In the genomic region with DNA sequence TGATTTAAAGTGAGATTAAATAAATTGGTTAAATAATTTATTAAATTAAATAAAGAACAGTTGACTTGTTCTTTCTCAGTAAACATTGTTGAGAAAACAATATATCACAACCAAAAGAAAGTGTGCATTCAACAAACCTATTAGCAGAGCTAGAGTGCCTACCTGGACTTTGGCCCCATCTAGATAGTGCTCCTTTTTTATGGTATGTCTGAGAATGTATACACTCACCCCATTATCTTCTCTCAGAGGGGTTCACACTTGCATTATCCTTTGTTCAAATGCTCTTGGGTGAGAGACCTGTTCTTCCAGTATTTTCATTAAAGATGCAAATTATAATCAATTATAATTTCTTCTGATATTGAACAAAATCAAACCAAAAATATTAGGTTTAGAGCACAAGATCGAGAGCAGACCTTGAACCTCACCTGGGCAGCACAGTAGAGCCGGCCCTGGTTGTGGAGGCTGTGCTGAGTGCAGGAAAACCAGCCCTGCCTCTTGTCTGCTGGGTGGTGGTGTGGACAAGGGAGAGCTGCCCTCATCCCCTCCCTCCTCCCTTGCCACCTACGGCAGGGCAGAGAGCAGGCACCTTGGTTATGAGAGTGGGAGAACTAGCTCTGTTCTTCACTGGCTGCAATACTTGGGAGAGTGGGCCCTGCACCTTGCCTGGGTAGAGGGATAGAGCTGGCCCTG, we compare ENCODE assay signal across 25 mouse cellular contexts. TPM values are rescaled to one million over a fixed set of nuclear protein-coding genes. Genes with fewer than 3 reads are reported as not detected.
A peak's percentile ranks its signal among the peaks of the same experiment; 100 is the strongest.
DNase-seq lines count a peak whose midpoint lies in the region; ATAC-seq and TF ChIP-seq lines count a peak whose summit lies in the region.
"Had no signal": no experiment of that assay in that cellular context is flagged by ENCODE, and none has a peak within 500 bp of the region (broad histone marks: within the 10 kb centered on the region; RNA-seq: fewer than 3 reads in every experiment).

No protein-coding gene starts in this region.

- DNase-seq in intestine, embryonic 14.5 days (ENCODE audit: low spot score): no peak
- DNase-seq in heart, adult 9 months (ENCODE audit: low spot score in 2 of 2): no peak
- DNase-seq in B cell, adult 2 months: no peak
- no peak for DNase-seq in cerebellum, postnatal 25 days
- DNase-seq in cerebellum, adult 18-20 months: no peak
- DNase-seq: adrenal gland, adult 8-10 months; adrenal gland, postnatal 14 days; adrenal gland, postnatal 36 days; cerebellum, adult 11-12 months; cerebellum, adult 8-10 months; cerebellum, adult 9-11 months; cerebellum, postnatal 14 days; forebrain, postnatal 0 days had no signal

- H3K4me1 ChIP-seq in intestine, embryonic 14.5 days (replicated peaks; ENCODE audit: control insufficient read depth, insufficient read depth, low read length): no peaks in the 10 kb centered on the region
- H3K4me1 ChIP-seq in intestine, embryonic 15.5 days (replicated peaks): peaks cover 4% of the 10 kb centered on the region; the same call in 1 of the 2 replicates
- 0 out of 2 replicates have a peak, but pooled peaks cover 3% of the 10 kb centered on the region for H3K4me1 ChIP-seq in intestine, postnatal 0 days (replicated peaks; ENCODE audit: control insufficient read depth, insufficient read depth, low read length)
- H3K4me1 ChIP-seq in stomach, embryonic 15.5 days: no peaks in the 10 kb centered on the region
- H3K4me1 ChIP-seq: embryonic facial prominence, embryonic 10.5 days; embryonic facial prominence, embryonic 12.5 days; forebrain, embryonic 13.5 days; forebrain, embryonic 15.5 days had no signal

- H3K27me3 ChIP-seq in intestine, embryonic 14.5 days (replicated peaks; ENCODE audit: control insufficient read depth, insufficient read depth, low read length): no peaks in the 10 kb centered on the region
- no peaks in the 10 kb centered on the region for H3K27me3 ChIP-seq in intestine, embryonic 15.5 days (replicated peaks)
- no peaks in the 10 kb centered on the region for H3K27me3 ChIP-seq in intestine, postnatal 0 days (replicated peaks; ENCODE audit: control insufficient read depth, insufficient read depth, low read length)
- H3K27me3 ChIP-seq in stomach, embryonic 15.5 days (replicated peaks): no peaks in the 10 kb centered on the region
- H3K27me3 ChIP-seq: CH12.LX; embryonic facial prominence, embryonic 12.5 days; forebrain, embryonic 13.5 days; forebrain, embryonic 15.5 days had no signal

- ATAC-seq in intestine, embryonic 14.5 days (replicated peaks; ENCODE audit: low FRiP score, low TSS enrichment, low read depth): peak; percentile 81
- ATAC-seq in intestine, embryonic 15.5 days: peak; percentile 95
- peak; percentile 92 for ATAC-seq in intestine, postnatal 0 days
- ATAC-seq in stomach, embryonic 15.5 days (ENCODE audit: insufficient read depth, low FRiP score, low read depth): peak; percentile 47; the same call in 1 of the 2 replicates
- ATAC-seq: activated CD4-positive, CD25-positive, alpha-beta regulatory T cell, adult 4 months; CD4-positive, CD25-positive, alpha-beta regulatory T cell, adult 4 months; forebrain, embryonic 13.5 days; forebrain, embryonic 15.5 days; forebrain, postnatal 0 days; Patski had no signal

- no peak for TF ChIP-seq CTCF in intestine, postnatal 0 days (IDR thresholded peaks at IDR 0.05; ENCODE audit: low read depth)

- H3K4me3 ChIP-seq in intestine, embryonic 14.5 days (ENCODE audit: low read depth, low read length): no peak overlapping the region
- H3K4me3 ChIP-seq in intestine, embryonic 15.5 days (replicated peaks): no peak overlapping the region
- no peak overlapping the region for H3K4me3 ChIP-seq in intestine, postnatal 0 days (ENCODE audit: low read depth, low read length)
- H3K4me3 ChIP-seq in stomach, embryonic 15.5 days (replicated peaks): no peak overlapping the region
- H3K4me3 ChIP-seq: embryonic facial prominence, embryonic 10.5 days; embryonic facial prominence, embryonic 12.5 days; forebrain, embryonic 13.5 days; forebrain, embryonic 15.5 days had no signal

- 62% methylated on average over 3 of the region's 3 CpGs for WGBS in intestine, embryonic 14.5 days
- 61% methylated on average over 3 of the region's 3 CpGs for WGBS in intestine, embryonic 15.5 days
- WGBS in intestine, postnatal 0 days: 41% methylated on average over 3 of the region's 3 CpGs
- 66% methylated on average over 3 of the region's 3 CpGs for WGBS in stomach, embryonic 15.5 days

- no peak overlapping the region for H3K4me2 ChIP-seq in intestine, embryonic 14.5 days (ENCODE audit: low read length)
- no peak overlapping the region; the same call in 1 of the 2 replicates for H3K4me2 ChIP-seq in intestine, embryonic 15.5 days (replicated peaks)
- 0 out of 2 replicates have a peak overlapping the region, but pooled peaks have one; percentile 21 for H3K4me2 ChIP-seq in intestine, postnatal 0 days (replicated peaks; ENCODE audit: low read depth)
- no peak overlapping the region for H3K4me2 ChIP-seq in stomach, embryonic 15.5 days
- H3K4me2 ChIP-seq: embryonic facial prominence, embryonic 12.5 days; forebrain, embryonic 13.5 days; forebrain, embryonic 15.5 days had no signal

- H3K9me3 ChIP-seq in intestine, embryonic 14.5 days (ENCODE audit: control insufficient read depth, low read length): no peaks in the 10 kb centered on the region
- H3K9me3 ChIP-seq in intestine, embryonic 15.5 days: no peaks in the 10 kb centered on the region
- no peaks in the 10 kb centered on the region for H3K9me3 ChIP-seq in intestine, postnatal 0 days (ENCODE audit: control insufficient read depth)
- H3K9me3 ChIP-seq in stomach, embryonic 15.5 days: no peaks in the 10 kb centered on the region
- H3K9me3 ChIP-seq: embryonic facial prominence, embryonic 10.5 days; embryonic facial prominence, embryonic 12.5 days; forebrain, embryonic 13.5 days; forebrain, embryonic 15.5 days; G1E had no signal

- no peaks in the 10 kb centered on the region for H3K36me3 ChIP-seq in intestine, embryonic 14.5 days (ENCODE audit: control insufficient read depth, insufficient read depth, low read length)
- H3K36me3 ChIP-seq in intestine, embryonic 15.5 days: no peaks in the 10 kb centered on the region
- H3K36me3 ChIP-seq in intestine, postnatal 0 days (ENCODE audit: control insufficient read depth, insufficient read depth): no peaks in the 10 kb centered on the region
- no peaks in the 10 kb centered on the region for H3K36me3 ChIP-seq in stomach, embryonic 15.5 days
- H3K36me3 ChIP-seq: embryonic facial prominence, embryonic 10.5 days; embryonic facial prominence, embryonic 12.5 days; forebrain, embryonic 15.5 days; G1E had no signal

- no peak overlapping the region for H3K9ac ChIP-seq in intestine, embryonic 14.5 days (ENCODE audit: low read length)
- no peak overlapping the region for H3K9ac ChIP-seq in intestine, embryonic 15.5 days
- no peak overlapping the region for H3K9ac ChIP-seq in intestine, postnatal 0 days (ENCODE audit: low read depth, low read length)
- no peak overlapping the region for H3K9ac ChIP-seq in stomach, embryonic 15.5 days
- H3K9ac ChIP-seq: embryonic facial prominence, embryonic 12.5 days; forebrain, embryonic 13.5 days; forebrain, embryonic 15.5 days; forebrain, postnatal 0 days had no signal

- H3K27ac ChIP-seq in intestine, embryonic 14.5 days (ENCODE audit: low read depth): peak overlapping the region; percentile 27
- H3K27ac ChIP-seq in intestine, embryonic 15.5 days: peak overlapping the region; percentile 80
- H3K27ac ChIP-seq in intestine, postnatal 0 days (ENCODE audit: low read depth, low read length): peak overlapping the region; percentile 78; the same call in 1 of the 2 replicates
- no peak overlapping the region; the same call in 1 of the 2 replicates for H3K27ac ChIP-seq in stomach, embryonic 15.5 days
- H3K27ac ChIP-seq: embryonic facial prominence, embryonic 10.5 days; embryonic facial prominence, embryonic 12.5 days; forebrain, embryonic 13.5 days; forebrain, embryonic 15.5 days had no signal

RNA-seq across cellular contexts. Expression of gene Cbwd1, which starts 11.4 kb away (rescaled TPM):
- polyA plus RNA-seq in intestine, embryonic 14.5 days (2014; fragmentation: Nextera tagmentation; extraction: Ambion mirVana): 15.4 and 18.8 TPM in 2 replicates
- polyA plus RNA-seq in intestine, embryonic 15.5 days (2015; fragmentation: Nextera tagmentation; extraction: Ambion mirVana): 16.2 and 18.8 TPM in 2 replicates
- 10.4 and 10.6 TPM in 2 replicates for polyA plus RNA-seq in intestine, postnatal 0 days (2015; fragmentation: Nextera tagmentation; extraction: Ambion mirVana)
- polyA plus RNA-seq in stomach, embryonic 15.5 days (2015; fragmentation: Nextera tagmentation; extraction: Ambion mirVana): 17.8 and 19.9 TPM in 2 replicates

RNA-seq across cellular contexts. Expression of gene Dock8, which starts 26.5 kb away (rescaled TPM):
- 3.3 and 4.5 TPM in 2 replicates for polyA plus RNA-seq in intestine, embryonic 14.5 days (2014; fragmentation: Nextera tagmentation; extraction: Ambion mirVana)
- polyA plus RNA-seq in intestine, embryonic 15.5 days (2015; fragmentation: Nextera tagmentation; extraction: Ambion mirVana): 5.0 TPM in 2 replicates
- 7.2 and 7.5 TPM in 2 replicates for polyA plus RNA-seq in intestine, postnatal 0 days (2015; fragmentation: Nextera tagmentation; extraction: Ambion mirVana)
- polyA plus RNA-seq in stomach, embryonic 15.5 days (2015; fragmentation: Nextera tagmentation; extraction: Ambion mirVana): 6.0 and 6.9 TPM in 2 replicates
